Mouse (Mus musculus): ENCODE results near the gene Cdhr2.

DNA sequence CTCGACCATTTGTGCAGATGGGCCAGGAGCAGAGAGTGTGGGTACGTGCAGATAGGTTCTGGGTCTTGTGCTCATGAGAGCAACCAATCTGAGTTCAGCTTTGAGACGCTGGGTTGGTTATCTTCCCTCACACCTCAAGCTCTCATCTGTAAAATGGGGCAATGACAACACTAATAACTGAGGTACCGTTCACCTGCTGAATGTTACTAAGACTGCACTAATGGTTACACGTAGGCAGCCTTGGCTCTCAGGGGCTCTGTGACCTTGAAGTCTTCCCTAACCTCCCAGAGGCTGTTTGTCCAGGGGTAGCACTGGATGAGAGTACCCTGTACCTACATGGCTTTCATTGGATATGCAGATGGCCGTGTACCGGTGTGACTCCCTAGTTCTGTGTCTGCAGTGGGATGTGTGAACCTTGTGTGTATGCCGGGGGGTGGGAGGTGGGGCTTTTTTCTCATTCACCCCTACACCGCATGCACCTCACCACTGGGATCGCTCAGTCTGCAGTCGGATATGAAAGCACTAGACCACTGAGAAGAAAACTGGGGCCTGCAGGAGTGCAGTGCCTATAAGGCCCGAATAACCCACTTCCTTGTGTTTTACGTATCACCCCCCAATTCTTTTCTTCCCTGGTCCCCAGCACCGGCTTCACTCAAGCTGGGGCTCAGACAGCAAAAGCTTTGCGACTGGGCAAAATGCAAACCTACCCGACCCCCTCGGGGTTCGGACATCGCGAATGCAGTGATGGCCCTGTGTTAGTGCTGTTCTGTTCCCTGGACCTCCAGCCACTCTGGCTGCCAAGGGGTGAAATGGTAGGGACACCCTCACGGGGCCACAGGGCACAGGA is 8.3 kb upstream of the Cdhr2 start:
- no peak for TF ChIP-seq EP300 (IDR thresholded peaks at IDR 0.05)
- no peak for TF ChIP-seq CTCF (IDR thresholded peaks at IDR 0.05)

Data from lung, postnatal 0 days (tissue).